Mouse (Mus musculus): Measurements from ENCODE around the gene Ifnar1. TPM values are rescaled to one million over a fixed set of nuclear protein-coding genes. Genes with fewer than 3 reads are reported as not detected.

Gene Ifnar1
- total RNA-seq, 4 experiments from 2014 or later, result 18.7 to 28.6 (median 22.0) TPM

- peak; percentile 61 for DNase-seq (ENCODE audit: low spot score)
These were observed 23.9 kb upstream of the Ifnar1 start for GRCm38 (mm10) chr16:91461066-91461638.

GRCm38 (mm10) chr16:91461773-91462181 lies 23.3 kb upstream of the Ifnar1 start:
- DNase-seq (ENCODE audit: low spot score), result no peak

- no peak for DNase-seq (ENCODE audit: low spot score)
These were observed 22.4 kb upstream of the Ifnar1 start for GRCm38 (mm10) chr16:91462644-91463043.

- no peak for DNase-seq (ENCODE audit: low spot score)
These were observed 21.6 kb upstream of the Ifnar1 start for GRCm38 (mm10) chr16:91463400-91463799.

GRCm38 (mm10) chr16:91463836-91464400 lies 21.1 kb upstream of the Ifnar1 start:
- DNase-seq (ENCODE audit: low spot score), result no peak

- peak; percentile 90 for DNase-seq (ENCODE audit: low spot score)
These were observed 20.2 kb upstream of the Ifnar1 start for GRCm38 (mm10) chr16:91464594-91465504.

GRCm38 (mm10) chr16:91465505-91466240 lies 19.4 kb upstream of the Ifnar1 start:
- no peak for DNase-seq (ENCODE audit: low spot score)

- DNase-seq (ENCODE audit: low spot score), result no peak
These were observed 18.5 kb upstream of the Ifnar1 start for GRCm38 (mm10) chr16:91466566-91466965.

- DNase-seq (ENCODE audit: low spot score), result no peak
These were observed 14.6 kb upstream of the Ifnar1 start for GRCm38 (mm10) chr16:91470470-91470869.

GRCm38 (mm10) chr16:91471481-91471880 lies 13.6 kb upstream of the Ifnar1 start:
- DNase-seq (ENCODE audit: low spot score), result no peak

- no peak for DNase-seq (ENCODE audit: low spot score)
These were observed 9.3 kb upstream of the Ifnar1 start for GRCm38 (mm10) chr16:91475753-91476152.

- DNase-seq (ENCODE audit: low spot score), result no peak
These were observed 7.0 kb upstream of the Ifnar1 start for GRCm38 (mm10) chr16:91478067-91478466.

GRCm38 (mm10) chr16:91480517-91480916 lies 4.5 kb upstream of the Ifnar1 start:
- no peak for DNase-seq (ENCODE audit: low spot score)

- DNase-seq (ENCODE audit: low spot score), result no peak
These were observed 651 bp upstream of the Ifnar1 start for GRCm38 (mm10) chr16:91484387-91484786.

- DNase-seq (ENCODE audit: low spot score), result no peak
These were observed 803 bp downstream of the Ifnar1 start for GRCm38 (mm10) chr16:91485841-91486240.

- DNase-seq (ENCODE audit: low spot score), result no peak
These were observed 3.0 kb downstream of the Ifnar1 start for GRCm38 (mm10) chr16:91488066-91488465.

- no peak for DNase-seq (ENCODE audit: low spot score)
These were observed 5.9 kb downstream of the Ifnar1 start for GRCm38 (mm10) chr16:91490897-91491296.

GRCm38 (mm10) chr16:91491473-91491872 lies 6.4 kb downstream of the Ifnar1 start:
- DNase-seq (ENCODE audit: low spot score), result no peak

GRCm38 (mm10) chr16:91495501-91495900 lies 10.5 kb downstream of the Ifnar1 start:
- no peak for DNase-seq (ENCODE audit: low spot score)

GRCm38 (mm10) chr16:91496206-91496605 lies 11.2 kb downstream of the Ifnar1 start:
- no peak for DNase-seq (ENCODE audit: low spot score)

GRCm38 (mm10) chr16:91496766-91497165 lies 11.7 kb downstream of the Ifnar1 start:
- no peak for DNase-seq (ENCODE audit: low spot score)

- no peak for DNase-seq (ENCODE audit: low spot score)
These were observed 13.0 kb downstream of the Ifnar1 start for GRCm38 (mm10) chr16:91498041-91498440.

Measured in heart, adult 8-10 months (tissue).